Mouse (Mus musculus) common myeloid progenitor, adult 5-6 weeks (primary cell): ENCODE results near the gene Kdm5a. TPM values are rescaled to one million over a fixed set of nuclear protein-coding genes. Genes with fewer than 3 reads are reported as not detected.

ENCODE experiments used
- ATAC-seq: replicated peaks from 2 replicates; pipeline ENCODE4 v1.8.0; 2016; ENCODE audit warnings: low read depth, mild to moderate bottlenecking, moderate TSS enrichment, inconsistent platforms; ENCODE audit not compliant: poor library complexity, severe bottlenecking
- total RNA-seq: library from RNA; stranded (forward); fragments of 200-1000, 187-1606 nt; gene quantifications from 2 replicates; pipeline ENCODE4 v1.2.3, GENCODE M21; 2017

Gene Kdm5a
- total RNA-seq, 1 experiment from 2014 or later = 155 TPM

- no peak for ATAC-seq
Observed at GRCm38 (mm10) chr6:120469268-120469667, 105.3 kb downstream of the Kdm5a start.

GRCm38 (mm10) chr6:120469770-120470169 lies 105.8 kb downstream of the Kdm5a start:
- ATAC-seq = no peak

GRCm38 (mm10) chr6:120470666-120471065 lies 106.7 kb downstream of the Kdm5a start:
- peak; percentile 39 for ATAC-seq

- ATAC-seq = peak; percentile 19
Observed at GRCm38 (mm10) chr6:120471991-120472441, 108.1 kb downstream of the Kdm5a start.

- no peak for ATAC-seq
Observed at GRCm38 (mm10) chr6:120472455-120473140, 108.7 kb downstream of the Kdm5a start.

GRCm38 (mm10) chr6:120473427-120473826 lies 109.5 kb downstream of the Kdm5a start:
- peak; percentile 81 for ATAC-seq

- no peak for ATAC-seq
Observed at GRCm38 (mm10) chr6:120475288-120475687, 111.4 kb downstream of the Kdm5a start.

GRCm38 (mm10) chr6:120479302-120479701 lies 115.4 kb downstream of the Kdm5a start:
- ATAC-seq = peak; percentile 80

- no peak for ATAC-seq
Observed at GRCm38 (mm10) chr6:120480361-120480760, 116.4 kb downstream of the Kdm5a start.

- ATAC-seq = no peak
Observed at GRCm38 (mm10) chr6:120481538-120481937, 117.6 kb downstream of the Kdm5a start.

- ATAC-seq = no peak
Observed at GRCm38 (mm10) chr6:120482021-120482420, 118.1 kb downstream of the Kdm5a start.

- no peak for ATAC-seq
Observed at GRCm38 (mm10) chr6:120482756-120483155, 118.8 kb downstream of the Kdm5a start.

- ATAC-seq = peak; percentile 19; the same call in 1 of the 2 replicates
Observed at GRCm38 (mm10) chr6:120483211-120483626, 119.3 kb downstream of the Kdm5a start.

GRCm38 (mm10) chr6:120485038-120485437 lies 121.1 kb downstream of the Kdm5a start:
- peak; percentile 19 for ATAC-seq

GRCm38 (mm10) chr6:120486051-120486510 lies 122.2 kb downstream of the Kdm5a start:
- peak; percentile 60 for ATAC-seq

GRCm38 (mm10) chr6:120488647-120489046 lies 124.7 kb downstream of the Kdm5a start:
- ATAC-seq = no peak

GRCm38 (mm10) chr6:120489461-120489860 lies 125.5 kb downstream of the Kdm5a start:
- no peak for ATAC-seq

GRCm38 (mm10) chr6:120491064-120491463 lies 127.1 kb downstream of the Kdm5a start:
- ATAC-seq = no peak

GRCm38 (mm10) chr6:120491862-120492498 lies 128.1 kb downstream of the Kdm5a start:
- ATAC-seq = no peak

- ATAC-seq = peak; percentile 15; the same call in 1 of the 2 replicates
Observed at GRCm38 (mm10) chr6:120492499-120493373, 128.8 kb downstream of the Kdm5a start.
